Mouse (Mus musculus) 3T3-L1 (cell line): Measurements from ENCODE around the gene Wrnip1.
"Not testable (repeated sequence)": the region's sequence is repeated elsewhere in the genome, so short reads cannot be mapped to it uniquely, and the experiment has no call there.

ENCODE experiments used
- DNase-seq: peaks from one replicate; pipeline ENCODE4 v3.0.0-alpha.2; 2015; ENCODE audit warnings: low read depth, low spot score

The Wrnip1 gene

DNA sequence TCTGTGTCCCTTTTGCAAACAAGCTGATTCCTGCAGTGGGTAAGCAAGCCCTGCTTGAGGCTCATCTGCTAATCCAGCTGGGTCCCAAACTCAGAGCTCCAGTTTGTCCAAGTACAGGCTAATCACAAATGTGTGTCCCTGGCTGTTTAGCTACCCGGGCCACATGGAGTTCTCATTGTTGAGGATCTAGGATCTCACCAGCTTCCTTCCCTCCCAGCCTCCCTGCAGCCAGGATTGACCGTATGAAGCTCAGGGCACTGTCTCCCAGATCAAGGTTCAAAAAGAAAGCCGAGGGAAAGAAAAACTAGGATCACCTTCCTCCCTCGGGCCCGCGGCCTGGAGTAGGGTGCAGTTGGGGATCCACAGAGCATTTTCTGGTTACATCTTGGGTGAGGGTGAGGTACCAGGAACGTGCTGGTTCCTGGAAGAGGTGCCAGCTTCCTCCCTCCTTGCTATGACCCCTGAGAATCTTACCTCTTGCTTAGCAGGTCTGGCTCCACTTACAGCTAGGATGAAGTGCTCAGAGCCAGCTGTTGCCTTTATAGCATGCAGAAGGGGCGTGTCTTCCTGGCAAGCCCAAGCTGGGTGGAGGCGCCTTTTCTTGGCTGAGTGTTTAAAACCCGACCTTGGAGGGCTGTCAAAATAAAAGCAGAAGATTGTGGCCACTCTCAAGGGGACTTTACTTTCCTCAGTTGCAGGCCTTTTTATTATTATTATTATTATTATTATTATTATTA, 49.0 kb downstream of the Wrnip1 start, which contains the start of gene Serpinb1a:
Gene Serpinb1a (minus strand): TSS at position 518 of the 737 bp plus-strand sequence.
- peak; percentile 73 for DNase-seq

DNA sequence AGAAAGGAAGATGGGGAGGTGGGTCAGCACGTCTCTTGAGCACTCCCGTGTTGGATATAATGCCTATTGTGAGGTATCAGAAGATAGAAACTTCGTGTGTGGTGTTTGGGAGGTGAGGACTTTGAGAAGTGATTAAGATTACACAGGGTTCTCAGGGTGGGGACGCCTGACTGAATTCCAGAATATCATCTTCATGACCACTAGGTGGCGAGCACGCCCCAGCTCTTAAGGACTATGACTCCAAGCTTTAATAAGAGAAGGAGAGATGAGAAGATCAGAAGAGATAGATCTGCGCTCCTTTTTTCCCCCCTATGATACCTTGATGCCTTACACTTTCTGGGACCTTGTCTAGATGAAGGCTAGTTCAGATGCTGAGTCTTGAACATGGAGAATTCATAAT, 50.1 kb downstream of the Wrnip1 start:
- peak; percentile 82 for DNase-seq

DNA sequence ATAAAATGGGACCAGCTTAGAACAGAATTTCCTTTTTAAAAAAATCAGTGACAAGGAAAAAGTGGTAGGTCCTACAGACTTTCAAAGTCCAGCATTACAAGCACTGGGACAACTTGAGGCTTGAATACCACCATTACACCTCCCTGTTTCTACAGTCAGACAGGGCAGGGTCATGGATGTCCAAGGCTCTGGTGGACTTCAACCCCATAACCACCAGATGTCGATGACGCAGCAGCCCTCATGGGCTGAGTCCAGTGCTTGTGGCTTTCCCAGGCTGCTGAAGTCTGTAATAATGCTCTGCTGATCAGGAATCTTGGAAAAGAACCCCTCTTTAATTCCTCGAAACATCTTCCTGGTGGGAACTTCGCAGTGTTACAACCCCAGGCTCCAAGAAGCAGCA, 50.7 kb downstream of the Wrnip1 start:
- DNase-seq, result no peak

- DNase-seq, result no peak
Observed at GRCm38 (mm10) chr13:32853073-32853472, 51.2 kb downstream of the Wrnip1 start.

- DNase-seq, result peak; percentile 66
Observed at GRCm38 (mm10) chr13:32860821-32861220, 59.0 kb downstream of the Wrnip1 start.

- no peak for DNase-seq
Observed at GRCm38 (mm10) chr13:32863456-32863855, 61.6 kb downstream of the Wrnip1 start.

GRCm38 (mm10) chr13:32864529-32864928, 62.7 kb downstream of the Wrnip1 start:
- not testable (repeated sequence) for DNase-seq

- peak; percentile 40 for DNase-seq
Observed at GRCm38 (mm10) chr13:32865591-32865990, 63.8 kb downstream of the Wrnip1 start.

DNA sequence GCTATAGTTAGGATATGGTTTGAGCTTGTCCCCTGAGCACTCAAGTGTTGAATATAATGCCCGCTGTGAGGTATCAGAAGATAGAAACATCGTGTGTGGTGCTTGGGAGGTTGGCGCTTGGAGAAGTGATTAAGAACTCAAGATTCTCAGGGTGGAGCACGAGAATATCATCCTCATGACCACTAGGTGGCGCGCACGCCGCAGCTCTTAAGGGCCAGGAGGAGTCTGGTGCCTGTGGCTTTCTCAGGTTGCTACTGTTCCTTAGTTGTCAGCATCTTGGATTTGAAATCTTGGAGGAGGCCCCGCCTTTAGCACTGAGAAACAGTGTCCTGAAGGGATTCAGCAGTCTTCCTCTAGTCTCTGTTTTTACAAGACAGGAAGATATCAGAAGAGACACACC, 64.6 kb downstream of the Wrnip1 start:
- DNase-seq, result peak; percentile 90

DNA sequence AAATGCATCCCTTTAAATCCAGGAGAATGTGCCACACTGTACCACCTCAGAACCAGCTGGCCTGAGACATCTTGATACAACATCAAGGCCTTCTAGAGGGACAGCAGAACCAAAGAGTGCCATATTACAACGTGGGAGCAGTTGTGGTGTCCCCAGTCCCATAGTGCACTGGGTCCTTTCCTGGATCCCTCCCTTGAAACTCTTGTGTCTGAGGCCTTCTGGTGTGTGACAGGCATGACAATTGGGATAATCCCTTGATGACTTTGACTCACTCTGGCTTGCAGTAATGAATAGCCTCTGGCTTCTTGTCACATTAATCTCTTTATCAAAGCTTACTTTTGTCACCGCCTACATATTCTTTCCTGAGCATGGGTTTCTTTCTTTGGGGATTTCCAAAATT, 65.2 kb downstream of the Wrnip1 start:
- no peak for DNase-seq

DNA sequence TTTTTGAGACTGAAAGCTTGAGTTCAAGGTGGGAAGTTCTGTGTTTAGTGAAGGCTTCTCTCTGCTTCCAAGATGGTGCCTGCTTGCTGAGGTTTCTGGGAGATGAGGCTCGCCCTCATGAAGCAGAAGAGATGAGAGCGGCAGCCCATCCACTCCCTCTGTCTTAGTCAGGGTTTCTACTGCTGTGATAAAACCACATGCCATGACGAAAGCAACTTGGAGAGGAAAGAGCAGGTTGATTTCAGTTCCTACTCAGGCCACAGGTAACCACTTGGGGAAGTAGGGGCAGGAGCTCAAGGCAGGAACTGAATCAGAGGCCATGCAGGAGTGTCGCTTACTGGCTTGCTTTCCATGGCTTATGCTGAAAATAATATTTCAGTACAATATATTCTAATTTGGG, 66.4 kb downstream of the Wrnip1 start:
- not testable (repeated sequence) for DNase-seq

DNA sequence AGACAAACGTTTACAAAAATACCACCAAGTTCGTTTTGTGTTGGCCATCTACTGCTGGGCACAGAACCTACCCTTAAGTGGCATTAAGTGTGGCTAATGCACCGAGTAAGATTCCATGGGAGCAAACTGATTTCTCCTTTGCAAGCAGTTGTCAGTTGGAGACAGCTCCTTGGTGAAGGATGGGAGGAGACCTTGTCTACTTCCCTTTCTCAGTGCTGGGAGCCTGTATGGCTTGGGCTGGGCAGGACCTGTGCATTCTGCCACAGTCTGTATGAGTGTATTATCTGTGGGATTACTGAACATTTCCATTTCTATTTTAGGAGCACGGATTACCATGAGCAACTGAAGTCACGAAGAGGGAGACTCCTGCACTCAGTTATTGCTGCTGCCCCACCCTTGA, 67.0 kb downstream of the Wrnip1 start:
- no peak for DNase-seq
